Mouse (Mus musculus): ENCODE data around the gene Arl4c. TPM values are rescaled to one million over a fixed set of nuclear protein-coding genes. Genes with fewer than 3 reads are reported as not detected.

Arl4c gene
- total and polyA plus RNA-seq, 3 experiments = 0.11 TPM; not detected in 2

- H3K9me3 ChIP-seq (replicated peaks) = no peaks in the 10 kb centered on the region
- no peaks in the 10 kb centered on the region for H3K4me1 ChIP-seq (ENCODE audit: insufficient read depth, low read depth, low read length)
- DNase-seq (ENCODE audit: low spot score) = no peak
- no peaks in the 10 kb centered on the region for H3K27me3 ChIP-seq (ENCODE audit: insufficient read depth, low read length)
- TF ChIP-seq CTCF (IDR thresholded peaks at IDR 0.05; ENCODE audit: low read depth, low read length) (no peak), TAL1 (conservative IDR thresholded peaks at IDR 0.05; ENCODE audit: low read depth, low read length) (no peak), POLR2AphosphoS5 (IDR thresholded peaks at IDR 0.05; ENCODE audit: insufficient replicate concordance, low read depth, low read length) (no peak), GATA1 (IDR thresholded peaks at IDR 0.05; ENCODE audit: borderline replicate concordance, low read length) (no peak), GATA2 (IDR thresholded peaks at IDR 0.05; ENCODE audit: borderline replicate concordance, low read depth, low read length) (no peak)
- no peak overlapping the region for H3K4me3 ChIP-seq (ENCODE audit: low read depth, low read length)
- no peak for ATAC-seq (ENCODE audit: extremely low read depth, insufficient number of reproducible peaks, low FRiP score, poor library complexity, severe bottlenecking)
- H3K36me3 ChIP-seq (replicated peaks) = no peaks in the 10 kb centered on the region
Measured at GRCm38 (mm10) chr1:88684765-88685164, 17.3 kb downstream of the Arl4c start.

- Histone ChIP-seq H3K36me3 (replicated peaks) (no peaks in the 10 kb centered on the region), H3K27me3 (ENCODE audit: insufficient read depth, low read length) (no peaks in the 10 kb centered on the region), H3K4me1 (ENCODE audit: insufficient read depth, low read depth, low read length) (no peaks in the 10 kb centered on the region), H3K9me3 (replicated peaks) (no peaks in the 10 kb centered on the region), H3K4me3 (ENCODE audit: low read depth, low read length) (no peak overlapping the region)
- no peak for TF ChIP-seq GATA1 (IDR thresholded peaks at IDR 0.05; ENCODE audit: borderline replicate concordance, low read length)
- no peak for TF ChIP-seq GATA2 (IDR thresholded peaks at IDR 0.05; ENCODE audit: borderline replicate concordance, low read depth, low read length)
- no peak for ATAC-seq (ENCODE audit: extremely low read depth, insufficient number of reproducible peaks, low FRiP score, poor library complexity, severe bottlenecking)
- DNase-seq (ENCODE audit: low spot score) = no peak
Measured at GRCm38 (mm10) chr1:88681596-88681995, 20.4 kb downstream of the Arl4c start.

GRCm38 (mm10) chr1:88680804-88681203 lies 21.2 kb downstream of the Arl4c start:
- Histone ChIP-seq H3K27me3 (ENCODE audit: insufficient read depth, low read length) (no peaks in the 10 kb centered on the region), H3K36me3 (replicated peaks) (no peaks in the 10 kb centered on the region), H3K4me1 (ENCODE audit: insufficient read depth, low read depth, low read length) (no peaks in the 10 kb centered on the region), H3K9me3 (replicated peaks) (no peaks in the 10 kb centered on the region), H3K4me3 (ENCODE audit: low read depth, low read length) (no peak overlapping the region)
- TF ChIP-seq CTCF (IDR thresholded peaks at IDR 0.05; ENCODE audit: low read depth, low read length) = no peak
- TF ChIP-seq TAL1 (conservative IDR thresholded peaks at IDR 0.05; ENCODE audit: low read depth, low read length) = no peak
- TF ChIP-seq POLR2AphosphoS5 (IDR thresholded peaks at IDR 0.05; ENCODE audit: insufficient replicate concordance, low read depth, low read length) = no peak
- no peak for TF ChIP-seq GATA1 (IDR thresholded peaks at IDR 0.05; ENCODE audit: borderline replicate concordance, low read length)
- no peak for ATAC-seq (ENCODE audit: extremely low read depth, insufficient number of reproducible peaks, low FRiP score, poor library complexity, severe bottlenecking)
- DNase-seq (ENCODE audit: low spot score) = no peak

GRCm38 (mm10) chr1:88678231-88678739 lies 23.7 kb downstream of the Arl4c start:
- ATAC-seq (ENCODE audit: extremely low read depth, insufficient number of reproducible peaks, low FRiP score, poor library complexity, severe bottlenecking) (no peak), DNase-seq (ENCODE audit: low spot score) (no peak)
- TF ChIP-seq GATA1 (IDR thresholded peaks at IDR 0.05; ENCODE audit: borderline replicate concordance, low read length) (no peak), CTCF (IDR thresholded peaks at IDR 0.05; ENCODE audit: low read depth, low read length) (no peak), GATA2 (IDR thresholded peaks at IDR 0.05; ENCODE audit: borderline replicate concordance, low read depth, low read length) (no peak), POLR2AphosphoS5 (IDR thresholded peaks at IDR 0.05; ENCODE audit: insufficient replicate concordance, low read depth, low read length) (no peak), TAL1 (conservative IDR thresholded peaks at IDR 0.05; ENCODE audit: low read depth, low read length) (no peak)
- Histone ChIP-seq H3K9me3 (replicated peaks) (no peaks in the 10 kb centered on the region), H3K36me3 (replicated peaks) (no peaks in the 10 kb centered on the region), H3K27me3 (ENCODE audit: insufficient read depth, low read length) (no peaks in the 10 kb centered on the region), H3K4me1 (ENCODE audit: insufficient read depth, low read depth, low read length) (no peaks in the 10 kb centered on the region), H3K4me3 (ENCODE audit: low read depth, low read length) (no peak overlapping the region)

- DNase-seq (ENCODE audit: low spot score) = no peak
- no peak for ATAC-seq (ENCODE audit: extremely low read depth, insufficient number of reproducible peaks, low FRiP score, poor library complexity, severe bottlenecking)
- H3K4me3 ChIP-seq (ENCODE audit: low read depth, low read length) = no peak overlapping the region
- H3K27me3 ChIP-seq (ENCODE audit: insufficient read depth, low read length) = no peaks in the 10 kb centered on the region
- TF ChIP-seq TAL1 (conservative IDR thresholded peaks at IDR 0.05; ENCODE audit: low read depth, low read length) (no peak), GATA2 (IDR thresholded peaks at IDR 0.05; ENCODE audit: borderline replicate concordance, low read depth, low read length) (no peak), GATA1 (IDR thresholded peaks at IDR 0.05; ENCODE audit: borderline replicate concordance, low read length) (no peak), POLR2AphosphoS5 (IDR thresholded peaks at IDR 0.05; ENCODE audit: insufficient replicate concordance, low read depth, low read length) (no peak), CTCF (IDR thresholded peaks at IDR 0.05; ENCODE audit: low read depth, low read length) (no peak)
- no peaks in the 10 kb centered on the region for H3K4me1 ChIP-seq (ENCODE audit: insufficient read depth, low read depth, low read length)
- no peaks in the 10 kb centered on the region for H3K36me3 ChIP-seq (replicated peaks)
- H3K9me3 ChIP-seq (replicated peaks) = no peaks in the 10 kb centered on the region
Measured at GRCm38 (mm10) chr1:88670807-88671206, 31.2 kb downstream of the Arl4c start.

GRCm38 (mm10) chr1:88668846-88669810 lies 32.9 kb downstream of the Arl4c start:
- DNase-seq (ENCODE audit: low spot score) (no peak), ATAC-seq (ENCODE audit: extremely low read depth, insufficient number of reproducible peaks, low FRiP score, poor library complexity, severe bottlenecking) (no peak)
- no peaks in the 10 kb centered on the region for H3K27me3 ChIP-seq (ENCODE audit: insufficient read depth, low read length)
- H3K4me3 ChIP-seq (ENCODE audit: low read depth, low read length) = no peak overlapping the region
- no peaks in the 10 kb centered on the region for H3K36me3 ChIP-seq (replicated peaks)
- H3K4me1 ChIP-seq (ENCODE audit: insufficient read depth, low read depth, low read length) = no peaks in the 10 kb centered on the region
- TF ChIP-seq GATA2 (IDR thresholded peaks at IDR 0.05; ENCODE audit: borderline replicate concordance, low read depth, low read length) (no peak), POLR2AphosphoS5 (IDR thresholded peaks at IDR 0.05; ENCODE audit: insufficient replicate concordance, low read depth, low read length) (no peak), CTCF (IDR thresholded peaks at IDR 0.05; ENCODE audit: low read depth, low read length) (no peak), GATA1 (IDR thresholded peaks at IDR 0.05; ENCODE audit: borderline replicate concordance, low read length) (no peak), TAL1 (conservative IDR thresholded peaks at IDR 0.05; ENCODE audit: low read depth, low read length) (no peak)
- H3K9me3 ChIP-seq (replicated peaks) = no peaks in the 10 kb centered on the region

All from G1E (cell line).